20 mouse cellular contexts compared by ENCODE assay signal in genomic region chr11:90376436-90376835, GRCm38 (mm10). TPM values are rescaled to one million over a fixed set of nuclear protein-coding genes. Genes with fewer than 3 reads are reported as not detected.
DNase-seq lines count a peak whose midpoint lies in the region; ATAC-seq and TF ChIP-seq lines count a peak whose summit lies in the region.
"Had no signal": no experiment of that assay in that cellular context is flagged by ENCODE, and none has a peak within 500 bp of the region (broad histone marks: within the 10 kb centered on the region; RNA-seq: fewer than 3 reads in every experiment).

No protein-coding gene starts in this region.

- ATAC-seq in common myeloid progenitor, adult 5-6 weeks (replicated peaks; ENCODE audit: low read depth, poor library complexity, severe bottlenecking), result 0 out of 2 replicates have a peak, but pooled peaks have one; percentile 15
- ATAC-seq in granulocyte monocyte progenitor cell, adult 5-6 weeks (replicated peaks; ENCODE audit: poor library complexity, severe bottlenecking), result peak; percentile 64
- peak; percentile 48; the same call in 1 of the 2 replicates for ATAC-seq in megakaryocyte, adult 5-6 weeks (ENCODE audit: poor library complexity, severe bottlenecking)
- peak; percentile 56 for ATAC-seq in megakaryocyte progenitor cell, adult 5-6 weeks (replicated peaks; ENCODE audit: poor library complexity)
- ATAC-seq: activated CD4-positive, CD25-positive, alpha-beta regulatory T cell, adult 4 months; CD4-positive, CD25-positive, alpha-beta regulatory T cell, adult 4 months; Patski had no signal

- DNase-seq in cerebellum, postnatal 4 days (ENCODE audit: low spot score in 2 of 2), result no peak
- DNase-seq in retina, embryonic 14.5 days (ENCODE audit: low spot score), result no peak
- no peak for DNase-seq in right cerebral cortex, postnatal 4 days
- no peak for DNase-seq in layer of hippocampus, adult 2 months (ENCODE audit: low spot score in 2 of 2)
- DNase-seq: adrenal gland, adult 2 months; adrenal gland, adult 8-10 months; adrenal gland, postnatal 10 days; adrenal gland, postnatal 14 days; adrenal gland, postnatal 25 days; adrenal gland, postnatal 36 days; B cell, adult 2 months; cerebellum, adult 11 months; cerebellum, adult 11-12 months had no signal

- no peak for TF ChIP-seq CTCF in layer of hippocampus, adult 2 months (conservative IDR thresholded peaks at IDR 0.05)

- H3K4me3 ChIP-seq in layer of hippocampus, adult 2 months, result no peak overlapping the region

- no peak overlapping the region for H3K27ac ChIP-seq in layer of hippocampus, adult 2 months

RNA-seq across cellular contexts. Expression of gene Hlf, which starts 14.3 kb away (rescaled TPM):
- 9.2 and 15.9 TPM in 2 replicates for total RNA-seq in common myeloid progenitor, adult 5-6 weeks (2017)
- total RNA-seq in granulocyte monocyte progenitor cell, adult 5-6 weeks (2014; fragmentation: Nextera tagmentation), result 10.2 and 11.0 TPM in 2 replicates
- 2.3 and 2.5 TPM in 2 replicates for total RNA-seq in granulocyte monocyte progenitor cell, adult 5-6 weeks (2017)
- 0.22 and 0.73 TPM in 2 replicates for total RNA-seq in megakaryocyte, adult 5-6 weeks (2015)
- total RNA-seq in megakaryocyte, adult 5-6 weeks (2017), result 0.07 and 0.37 TPM in 2 replicates
- total RNA-seq in megakaryocyte progenitor cell, adult 5-6 weeks (2015), result 17.7 and 20.0 TPM in 2 replicates
- 2.5 and 13.2 TPM in 2 replicates for total RNA-seq in megakaryocyte progenitor cell, adult 5-6 weeks (2017)
- 10 to 100 TPM; 87.7 to 88.2 TPM for total RNA-seq in layer of hippocampus, adult 2 months (2021)
